Mouse (Mus musculus): ENCODE data around the gene Sco1. TPM values are rescaled to one million over a fixed set of nuclear protein-coding genes. Genes with fewer than 3 reads are reported as not detected.

The Sco1 gene
- total RNA-seq, 2 experiments from 2014 or later, result 9.8 to 11.4 TPM

DNA sequence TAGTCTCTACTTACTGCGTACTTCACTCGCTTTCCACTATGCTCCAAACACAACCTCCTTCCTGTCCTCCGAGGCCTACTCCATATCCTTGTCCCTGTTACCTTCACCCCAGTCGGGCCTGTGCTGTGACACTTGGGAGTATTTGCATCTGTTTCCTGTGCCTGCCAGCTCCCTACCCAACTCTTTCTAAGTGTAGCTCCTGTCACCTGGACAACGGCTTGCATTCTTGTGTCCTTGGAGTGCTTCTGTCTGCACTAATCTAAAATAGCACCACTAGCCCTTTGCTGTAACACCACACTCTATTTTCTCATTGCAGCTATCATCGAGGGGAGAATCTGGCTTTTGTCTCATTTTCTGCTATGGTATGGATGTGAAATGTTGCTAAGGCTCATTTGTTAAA, 12.0 kb upstream of the Sco1 start:
- DNase-seq, result no peak

DNA sequence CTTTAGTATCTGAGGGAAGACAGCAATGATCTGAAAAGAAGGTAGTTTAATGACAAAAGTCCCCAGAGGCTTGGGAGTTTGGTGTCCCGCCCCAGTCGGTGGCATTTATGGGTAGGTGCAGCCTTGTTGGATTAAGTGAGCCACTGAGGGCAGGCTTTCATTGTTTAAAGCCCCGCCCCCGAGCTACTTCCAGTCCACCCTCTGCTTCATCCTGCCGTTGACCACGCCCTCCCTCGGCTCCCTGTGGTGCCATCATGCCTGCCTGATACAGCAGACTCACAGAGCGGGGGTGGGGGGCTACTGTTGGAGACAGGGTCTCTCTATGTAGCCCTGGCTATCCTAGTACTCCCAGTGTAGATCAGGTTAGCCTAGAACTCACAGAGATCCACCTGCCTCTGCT, 9.5 kb upstream of the Sco1 start:
- no peak for DNase-seq

DNA sequence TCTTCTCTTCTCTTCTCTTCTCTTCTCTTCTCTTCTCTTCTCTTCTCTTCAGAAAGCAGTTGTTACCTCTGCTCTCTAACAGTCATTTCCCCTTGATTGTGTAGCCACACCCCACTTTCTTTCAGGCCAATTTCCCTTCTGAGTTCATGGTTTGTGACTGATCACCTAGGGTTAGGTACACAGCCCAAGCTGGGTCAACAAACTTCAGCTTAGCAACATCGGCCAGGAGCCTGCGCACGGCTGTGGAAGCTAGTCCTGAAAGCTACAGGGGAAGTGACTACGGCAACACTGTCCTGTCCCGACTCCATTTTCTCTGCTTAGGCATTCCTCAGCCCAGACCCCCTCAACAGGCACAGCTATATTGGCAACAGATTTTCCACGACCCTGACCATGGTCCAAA, 7.5 kb upstream of the Sco1 start:
- no peak for DNase-seq

DNA sequence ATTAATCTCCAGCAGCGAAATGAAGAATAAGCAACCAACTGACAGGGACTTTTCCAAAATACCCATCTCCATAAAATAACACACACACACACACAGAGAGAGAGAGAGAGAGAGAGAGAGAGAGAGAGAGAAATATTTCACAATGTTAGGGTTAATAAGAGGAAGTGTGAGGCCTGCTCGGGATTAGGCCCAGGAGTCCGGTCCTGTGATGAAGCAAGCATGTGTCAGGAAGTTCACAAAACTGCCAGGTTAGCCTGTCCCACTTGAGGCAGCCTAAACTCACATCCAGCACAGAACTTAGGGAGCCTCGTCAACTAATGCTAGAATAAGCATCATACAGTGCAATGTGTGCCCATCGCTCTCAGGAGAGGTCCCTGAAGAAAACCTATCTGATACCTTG, 5.3 kb upstream of the Sco1 start:
- DNase-seq, result no peak

DNA sequence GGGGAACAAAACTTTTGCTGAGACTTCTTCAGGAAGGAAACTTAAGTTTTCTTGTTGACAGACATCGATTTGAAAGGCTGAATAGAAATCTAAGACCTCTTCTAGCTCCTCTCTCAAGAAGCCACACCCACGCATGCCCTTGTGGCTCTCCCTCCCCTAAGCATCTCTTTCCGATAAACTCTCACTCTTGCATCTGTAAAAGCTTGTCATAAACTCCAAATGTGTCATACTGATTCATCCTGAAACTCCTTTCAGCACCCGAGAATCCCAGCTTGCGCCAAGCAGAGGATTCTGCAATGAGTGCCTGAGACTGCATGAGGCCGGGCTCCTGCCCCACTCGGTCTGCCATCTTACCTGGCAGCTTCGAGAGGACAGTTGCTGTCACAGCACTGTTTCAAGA, 4.0 kb upstream of the Sco1 start:
- no peak for DNase-seq

DNA sequence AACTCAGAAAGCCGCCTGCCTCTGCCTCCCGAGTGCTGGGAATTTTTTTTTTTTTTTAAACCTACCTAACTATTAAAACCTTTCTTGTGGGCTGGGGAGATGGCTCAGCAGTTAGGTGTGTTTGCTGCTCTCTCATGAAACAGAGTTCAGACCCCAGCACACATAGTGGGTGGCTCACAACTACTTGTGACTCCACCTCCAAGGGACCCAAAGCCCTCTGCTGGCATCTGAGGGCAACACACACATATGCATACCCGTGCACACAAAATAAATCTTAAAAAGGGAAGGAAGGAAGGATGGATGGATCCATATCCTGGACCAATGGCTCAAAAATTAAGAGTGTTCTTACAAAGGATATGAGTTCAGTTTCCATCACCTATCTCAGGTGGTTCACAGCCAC, 3.2 kb upstream of the Sco1 start:
- DNase-seq, result no peak

DNA sequence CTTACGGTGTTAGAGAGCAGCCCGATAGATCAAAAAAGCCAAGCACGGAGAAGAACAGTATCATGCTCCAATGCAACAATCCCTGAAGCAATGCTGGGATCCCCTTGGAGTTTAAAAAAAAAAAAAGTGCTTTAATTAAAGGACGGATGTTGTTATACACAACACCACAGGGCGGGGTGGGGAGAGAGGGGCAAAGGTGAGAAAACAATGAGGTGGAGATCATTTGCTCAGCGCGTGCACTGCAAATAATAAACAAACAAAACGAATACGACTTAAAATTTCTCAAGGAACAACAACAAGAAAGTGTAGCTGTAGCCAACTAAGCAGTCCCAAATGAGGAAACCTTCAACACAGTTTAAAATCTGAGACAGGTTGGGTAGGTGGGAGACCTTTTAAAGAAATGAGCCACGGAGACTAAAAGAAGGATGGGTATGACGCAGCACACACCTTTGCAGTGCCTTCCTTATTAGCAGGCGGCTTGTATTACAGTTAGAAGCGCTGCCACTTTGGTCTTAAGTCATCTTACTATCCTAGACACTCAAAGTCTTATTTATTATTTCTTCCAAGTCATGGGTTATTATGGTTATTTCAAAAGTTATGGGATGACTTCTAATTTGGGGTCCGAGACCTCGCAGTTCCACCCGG, 672 bp upstream of the Sco1 start:
- no peak for DNase-seq

DNA sequence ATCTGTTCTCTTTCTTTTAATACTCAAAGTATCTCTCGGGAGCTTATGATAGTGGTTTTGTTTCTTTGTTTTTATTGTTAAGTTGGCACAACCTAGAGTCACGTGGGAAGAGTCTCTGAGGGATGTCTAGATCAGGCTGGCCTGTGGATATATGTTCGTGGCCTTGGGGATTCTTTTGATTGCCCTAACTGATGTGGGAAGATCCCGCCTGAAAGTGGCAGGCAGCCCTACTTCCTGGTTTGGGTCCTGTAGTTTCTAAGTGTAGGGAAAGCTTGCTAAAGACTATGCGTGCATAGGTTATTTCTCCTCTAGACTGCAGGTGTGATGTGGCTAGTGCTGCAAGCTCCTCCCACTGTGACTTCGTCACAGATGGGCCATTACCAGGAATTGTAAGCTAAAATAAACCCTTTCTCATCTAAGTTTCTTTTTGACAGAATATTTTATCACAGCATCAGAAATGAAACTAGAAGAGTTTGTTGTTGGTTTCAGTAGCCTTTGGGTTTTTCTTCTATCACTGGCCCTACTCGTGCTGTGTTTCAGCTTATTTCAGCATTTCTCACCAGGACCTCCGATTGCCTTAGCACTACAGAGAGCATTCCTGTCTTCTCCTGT, 2.4 kb downstream of the Sco1 start:
- no peak for DNase-seq

DNA sequence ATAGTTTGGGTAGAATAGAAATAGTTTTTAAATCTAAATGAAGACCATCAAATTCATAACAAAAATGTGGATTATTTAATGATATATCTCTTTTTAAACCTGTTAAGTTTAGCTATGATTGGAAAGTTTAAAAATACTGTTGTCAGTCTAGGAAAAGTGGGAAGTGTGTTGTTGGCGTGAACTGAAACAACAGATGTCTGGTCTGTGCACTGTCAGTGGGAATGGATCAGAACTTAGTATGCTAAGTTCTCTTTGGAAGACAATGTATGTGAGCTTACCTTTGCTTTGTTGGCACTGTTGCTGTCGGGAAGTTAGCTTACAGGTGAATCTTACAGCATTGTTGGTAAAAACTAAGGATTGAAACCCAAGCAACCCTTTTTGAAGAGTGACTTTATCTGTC, 8.8 kb downstream of the Sco1 start:
- no peak for DNase-seq

DNA sequence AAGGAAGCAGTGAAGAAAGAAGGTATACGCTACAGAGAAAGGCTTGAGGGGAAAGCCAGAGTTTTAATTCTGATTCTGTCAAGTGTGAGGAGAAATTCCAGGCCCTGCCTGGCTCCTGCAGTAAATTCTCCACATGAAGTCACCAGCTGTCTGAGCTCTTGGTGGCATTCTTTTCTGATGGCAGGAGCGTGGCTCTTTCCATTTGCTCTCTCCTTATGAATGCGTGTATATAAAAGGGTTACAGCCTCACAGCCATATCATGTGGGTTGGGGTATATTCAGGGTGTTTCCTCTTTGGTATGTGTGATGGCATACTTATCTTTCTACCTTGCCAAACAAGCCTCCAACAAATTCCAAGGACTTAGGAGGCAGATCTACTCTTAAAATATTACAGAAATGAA, 10.3 kb downstream of the Sco1 start:
- no peak for DNase-seq

DNA sequence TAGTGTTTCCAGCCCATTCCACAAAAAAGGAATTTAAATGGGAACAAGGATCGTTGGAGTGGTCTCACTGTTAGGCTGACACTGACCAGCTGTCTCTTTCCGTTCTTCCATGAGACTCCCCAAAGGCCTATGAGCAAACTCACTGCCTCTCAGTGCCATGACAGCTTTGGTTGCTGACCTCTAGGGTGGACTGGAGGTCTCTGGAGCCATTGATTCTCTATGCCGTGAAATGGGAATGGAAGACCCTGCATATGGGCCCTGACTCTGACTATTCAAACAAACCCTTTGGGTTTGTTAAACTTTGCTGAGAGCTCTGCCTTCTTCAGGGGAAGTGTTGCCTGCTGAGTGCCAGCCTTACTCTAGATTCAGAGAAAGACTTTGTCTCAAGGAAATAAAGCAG, 15.3 kb downstream of the Sco1 start:
- DNase-seq, result no peak

DNA sequence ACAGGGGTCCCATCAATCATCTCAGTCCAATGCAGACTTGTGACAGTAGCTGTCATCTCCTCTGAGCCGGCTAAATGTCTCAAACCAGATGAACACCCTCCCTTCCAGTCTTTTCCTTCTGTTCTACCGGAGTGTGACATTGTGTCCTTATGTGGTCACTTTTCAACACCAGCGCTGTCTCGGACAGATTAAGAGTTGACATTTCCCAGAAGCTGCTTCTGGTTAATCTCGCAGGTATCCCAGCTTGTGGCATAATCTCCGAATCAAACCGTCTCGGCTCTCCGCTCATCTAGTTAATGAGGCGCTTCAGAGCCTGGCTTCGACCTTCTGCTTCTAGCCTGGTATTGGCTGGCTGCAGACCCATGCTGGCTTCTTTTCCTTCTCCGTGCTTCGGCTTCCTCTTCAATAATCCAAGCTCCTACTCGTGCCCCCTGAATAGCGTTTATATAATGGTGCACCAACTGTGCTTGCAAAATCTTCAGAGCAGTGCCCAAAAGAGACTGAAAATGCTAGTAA, 20.2 kb downstream of the Sco1 start:
- no peak for DNase-seq

DNA sequence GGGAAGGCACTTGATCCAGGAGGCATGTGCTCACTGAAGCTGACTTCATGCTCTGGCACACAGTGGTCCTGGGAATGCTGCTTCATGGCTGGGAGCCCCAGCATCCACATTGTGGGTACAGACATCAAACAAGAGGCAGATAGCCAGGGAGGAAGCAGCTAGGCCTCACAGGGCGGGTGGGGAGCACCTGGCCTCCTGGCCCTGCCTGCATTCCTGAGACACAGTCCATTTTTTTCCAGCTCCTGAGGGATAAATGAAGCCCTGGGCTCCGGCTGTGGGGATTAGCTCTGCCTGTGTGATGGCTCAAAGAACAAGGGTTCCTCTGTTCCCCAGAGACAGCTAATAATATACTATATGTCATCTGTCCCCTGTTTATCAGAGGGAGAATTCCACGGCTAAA, 22.6 kb downstream of the Sco1 start:
- DNase-seq, result no peak

DNA sequence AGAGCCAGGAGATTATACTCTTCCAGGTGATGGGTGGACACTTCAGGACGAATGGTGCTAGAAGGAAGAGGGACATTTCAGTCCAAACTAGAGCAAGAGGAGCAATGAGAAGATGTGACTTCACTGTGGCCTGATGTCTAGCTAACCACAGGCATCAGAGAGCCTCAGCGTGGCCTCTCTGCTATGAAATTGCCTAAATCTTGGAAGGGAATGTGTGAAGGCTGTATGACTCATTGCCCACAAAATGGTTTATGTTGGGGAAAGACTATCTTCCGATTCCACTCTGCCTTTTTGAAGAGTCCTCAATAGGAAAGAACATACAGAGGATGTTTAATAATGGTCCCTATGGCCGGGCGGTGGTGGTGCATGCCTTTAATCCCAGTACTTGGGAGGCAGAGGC, 24.3 kb downstream of the Sco1 start:
- no peak for DNase-seq

DNA sequence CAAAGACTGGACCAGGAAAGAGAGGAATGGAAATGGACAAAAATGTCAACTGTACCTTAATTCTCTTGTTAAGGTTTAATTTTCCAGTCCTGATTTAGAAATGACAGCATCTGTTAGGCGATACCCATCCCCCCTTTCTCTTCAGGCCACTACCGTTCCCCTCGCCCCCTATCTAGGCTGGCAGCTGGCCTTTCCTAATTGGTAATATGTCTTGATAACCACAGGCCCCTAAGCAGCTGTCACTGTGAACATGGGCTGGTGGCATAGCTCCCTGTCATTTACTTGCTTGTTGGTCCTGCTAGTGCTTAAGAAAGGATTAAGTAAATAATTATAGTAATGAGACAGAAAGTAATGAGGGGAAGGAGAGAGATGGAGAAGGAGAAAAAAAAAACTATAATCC, 25.0 kb downstream of the Sco1 start:
- no peak for DNase-seq

DNA sequence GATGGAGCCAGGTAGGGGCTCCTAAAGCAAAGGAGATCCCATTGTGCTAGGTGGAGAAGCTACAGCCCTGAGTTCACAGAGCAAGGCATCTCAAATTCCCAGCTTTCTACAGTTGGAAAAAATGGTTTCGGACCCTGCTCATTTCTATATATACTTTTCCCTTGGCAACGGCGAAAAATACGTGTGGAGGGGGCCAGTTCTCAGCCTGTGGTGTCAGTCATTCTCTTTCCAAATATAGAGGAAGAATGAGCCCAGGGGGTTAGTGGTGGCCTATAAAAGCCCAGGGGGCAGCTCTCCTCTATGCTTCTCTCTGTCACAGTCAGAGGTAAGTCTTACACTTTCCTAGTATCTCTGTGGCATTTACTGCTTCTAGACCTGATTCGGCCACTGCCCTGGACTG, 25.5 kb downstream of the Sco1 start, which contains the start of gene Myh3:
Myh3 (plus strand) TSS at position 301 of the 400 bp plus-strand sequence.
- no peak for DNase-seq

DNA sequence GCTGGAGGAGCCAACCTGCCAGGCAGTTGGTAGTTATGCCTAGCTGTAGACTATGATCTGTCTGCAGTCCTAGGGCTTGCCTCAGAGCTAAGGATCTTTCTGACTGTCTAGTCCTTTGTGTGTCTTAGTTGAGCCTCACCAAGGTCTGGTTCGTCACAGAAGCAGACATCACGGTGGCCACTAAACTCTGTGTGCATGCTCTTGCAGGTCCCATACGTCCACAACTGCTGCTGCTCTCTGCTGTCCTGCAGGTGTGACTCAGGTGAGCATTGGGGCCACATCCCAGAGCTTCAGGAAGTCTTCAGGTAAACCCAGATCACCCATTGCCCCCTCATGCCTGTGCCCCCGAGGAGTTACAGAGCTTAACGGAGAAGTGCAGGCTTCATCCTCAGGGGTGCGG, 26.4 kb downstream of the Sco1 start:
- DNase-seq, result no peak

DNA sequence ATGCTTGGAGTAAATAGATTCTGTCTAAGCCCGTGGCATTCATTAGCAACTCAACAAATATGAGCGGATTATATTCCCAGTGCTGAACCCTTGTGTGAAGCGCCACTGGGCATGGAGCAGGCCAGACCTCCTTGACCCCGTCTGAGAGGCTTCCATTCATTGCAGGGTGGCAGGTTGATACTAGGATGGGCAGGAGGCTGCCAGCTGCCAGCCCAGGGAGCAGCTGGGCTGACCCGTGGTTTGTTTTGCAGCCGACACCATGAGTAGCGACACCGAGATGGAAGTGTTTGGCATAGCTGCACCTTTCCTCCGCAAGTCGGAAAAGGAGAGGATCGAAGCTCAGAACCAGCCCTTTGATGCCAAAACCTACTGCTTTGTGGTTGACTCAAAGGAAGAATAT, 27.3 kb downstream of the Sco1 start:
- DNase-seq, result no peak

DNA sequence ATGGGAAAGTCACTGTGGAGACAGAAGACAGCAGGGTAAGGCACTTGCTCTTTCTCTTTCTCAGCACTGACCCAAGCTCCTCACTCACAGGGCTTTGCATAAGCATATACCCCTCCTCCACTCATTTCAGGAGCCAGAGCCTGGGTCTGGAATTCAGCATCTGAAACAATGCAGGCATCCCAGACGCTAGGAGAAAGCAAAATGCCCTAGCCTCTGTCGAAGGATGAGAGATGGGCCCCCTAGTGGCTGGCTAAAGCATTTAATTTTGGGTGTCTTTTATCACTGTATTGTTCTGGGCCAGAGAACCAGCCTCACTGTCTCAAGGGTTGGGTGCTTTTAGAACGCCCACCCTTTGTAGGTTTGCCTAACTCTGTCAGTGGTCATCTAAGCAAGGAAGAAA, 27.7 kb downstream of the Sco1 start:
- peak; percentile 54 for DNase-seq

DNA sequence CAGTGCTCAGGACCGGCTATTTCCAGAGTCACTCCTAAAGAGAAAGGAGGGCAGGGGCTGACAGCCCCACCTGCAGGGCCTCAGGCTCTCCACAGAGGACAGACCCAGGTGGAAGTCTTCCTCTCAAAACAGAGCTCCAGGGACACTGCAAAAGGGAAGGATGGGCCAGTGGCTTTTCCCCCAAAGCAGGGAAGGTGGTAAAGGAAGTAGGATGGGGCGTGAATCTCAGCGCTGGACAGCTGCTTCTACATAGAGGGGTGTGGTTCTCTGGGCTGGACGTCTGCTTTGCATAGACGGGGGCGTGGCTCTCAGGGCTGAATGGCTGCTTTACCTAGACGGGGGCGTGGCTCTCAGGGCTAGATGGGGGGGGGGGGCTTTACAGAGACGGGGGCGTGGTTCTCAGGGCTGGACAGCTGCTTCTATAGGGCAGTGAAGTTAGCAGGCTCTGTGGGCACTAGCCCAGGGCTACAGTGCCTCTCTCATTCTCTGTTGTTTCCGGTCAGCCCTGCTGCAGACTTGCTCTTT, 28.7 kb downstream of the Sco1 start:
- DNase-seq, result no peak

DNA sequence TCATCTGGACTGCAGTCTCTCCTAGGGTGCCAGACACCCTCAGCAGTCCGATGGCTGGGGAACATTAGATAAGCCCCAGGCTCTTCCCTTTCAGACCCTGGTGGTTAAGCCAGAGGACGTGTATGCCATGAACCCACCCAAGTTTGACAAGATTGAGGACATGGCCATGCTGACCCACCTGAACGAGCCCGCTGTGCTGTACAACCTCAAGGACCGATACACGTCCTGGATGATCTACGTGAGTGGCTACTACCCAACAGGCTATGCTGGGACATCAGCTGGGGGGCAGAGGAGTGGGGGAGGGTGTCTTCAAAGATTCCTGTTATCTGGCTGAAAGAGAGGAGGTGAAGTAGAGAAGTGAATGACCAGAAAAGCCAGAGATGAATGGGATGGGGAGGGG, 29.7 kb downstream of the Sco1 start:
- no peak for DNase-seq

DNA sequence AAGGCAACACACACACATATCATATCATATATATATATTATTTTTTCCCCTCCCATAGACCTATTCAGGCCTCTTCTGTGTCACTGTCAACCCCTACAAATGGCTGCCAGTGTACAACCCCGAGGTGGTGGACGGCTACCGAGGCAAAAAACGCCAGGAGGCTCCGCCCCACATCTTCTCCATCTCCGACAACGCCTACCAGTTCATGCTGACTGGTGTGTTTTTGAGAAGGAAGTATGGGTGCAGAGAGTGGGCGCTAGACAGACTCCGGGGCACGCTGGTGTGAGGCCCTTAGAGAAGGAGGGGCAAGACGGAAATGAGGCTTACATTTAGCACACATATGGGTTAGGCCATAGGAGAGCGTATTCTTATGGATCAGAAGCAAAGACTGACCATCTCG, 30.3 kb downstream of the Sco1 start:
- no peak for DNase-seq

DNA sequence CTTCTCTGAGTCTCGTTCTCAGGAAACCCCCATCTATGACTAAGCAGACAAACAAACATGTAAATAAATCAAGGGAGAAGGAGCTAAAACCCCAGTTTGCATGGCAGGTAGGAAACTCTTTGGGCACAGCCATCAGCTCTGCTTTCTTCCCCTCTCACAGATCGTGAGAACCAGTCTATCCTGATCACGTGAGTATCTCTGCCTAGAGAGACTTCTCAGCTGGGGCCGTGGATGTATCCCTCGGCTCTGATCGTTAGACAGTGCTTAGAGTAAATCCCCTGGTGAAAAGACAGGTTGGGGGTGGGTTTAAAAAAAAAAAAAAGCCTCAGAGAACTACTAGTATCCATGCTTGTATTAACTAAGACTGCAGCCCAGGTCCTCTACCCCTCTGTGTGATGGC, 30.8 kb downstream of the Sco1 start:
- no peak for DNase-seq

DNA sequence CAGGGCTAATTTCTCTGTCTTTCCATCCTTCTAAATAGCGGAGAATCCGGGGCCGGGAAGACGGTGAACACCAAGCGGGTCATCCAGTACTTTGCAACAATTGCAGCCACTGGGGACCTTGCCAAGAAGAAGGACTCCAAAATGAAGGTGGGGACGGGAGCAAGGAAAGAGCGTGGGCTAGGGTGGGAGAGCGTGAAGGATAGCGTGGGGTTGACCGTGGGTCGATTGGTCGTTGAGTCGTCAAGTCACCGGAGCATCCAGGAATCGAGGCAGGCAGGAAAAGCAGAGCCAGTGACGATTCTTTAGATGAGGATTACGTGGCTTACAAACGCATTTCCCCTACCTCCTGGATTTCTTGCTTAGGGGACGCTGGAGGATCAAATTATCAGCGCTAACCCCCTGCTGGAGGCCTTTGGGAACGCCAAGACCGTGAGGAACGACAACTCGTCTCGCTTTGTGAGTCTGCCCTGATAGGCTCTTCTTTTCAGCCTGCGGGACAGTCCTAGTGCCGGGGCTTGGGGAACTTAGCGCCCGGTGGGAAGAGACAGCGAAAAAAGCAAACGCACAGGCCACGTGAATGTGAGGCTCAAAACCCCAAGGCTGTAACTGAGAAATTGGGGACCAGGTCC, 31.4 kb downstream of the Sco1 start:
- DNase-seq, result no peak
